Mouse (Mus musculus) myocyte (in vitro differentiated cells): ENCODE measurements at regions not wholly inside any gene's neighbourhood (a gene's known extent, or its start where the extent isn't known, plus 50 kb on each side); places are given as distances from the start of the nearest gene placed in this dataset.

ENCODE experiments used
- CEBPB ChIP-seq: IDR thresholded peaks from 2 replicates; pipeline ENCODE4 v1.6.1; 2011; ENCODE audit warnings: mild to moderate bottlenecking, moderate library complexity; ENCODE audit not compliant: poor library complexity, insufficient read depth, severe bottlenecking
- E2F4 ChIP-seq: IDR thresholded peaks from one replicate; pipeline ENCODE4 v1.6.1; 2011; ENCODE audit warnings: mild to moderate bottlenecking, control low read depth, moderate library complexity; ENCODE audit not compliant: insufficient read depth
- MAX ChIP-seq: IDR thresholded peaks from one replicate; pipeline ENCODE4 v1.6.1; 2011; ENCODE audit warnings: low read depth, mild to moderate bottlenecking, control low read depth
- MYOD1 ChIP-seq, 3 experiments: IDR thresholded peaks; one replicate each; pipeline ENCODE4 v1.6.1; 2011; ENCODE audit warnings: control low read depth in 2 of 3, low read depth in 2 of 3, mild to moderate bottlenecking in 2 of 3, moderate library complexity in 1 of 3; ENCODE audit not compliant: insufficient read length in 2 of 3, control insufficient read depth in 1 of 3
- MYOG ChIP-seq, 3 experiments: IDR thresholded peaks; one replicate each; pipeline ENCODE4 v1.6.1; 2011; ENCODE audit warnings: control low read depth in 2 of 3, low read depth in 2 of 3, mild to moderate bottlenecking in 2 of 3; ENCODE audit not compliant: insufficient read length in 2 of 3, control insufficient read depth in 1 of 3, insufficient read depth in 1 of 3
- POLR2A ChIP-seq: IDR thresholded peaks from one replicate; pipeline ENCODE4 v1.6.1; 2011; ENCODE audit warnings: low read depth, mild to moderate bottlenecking, control low read depth, moderate library complexity; ENCODE audit not compliant: insufficient read length
- POLR2AphosphoS2 ChIP-seq: IDR thresholded peaks from one replicate; pipeline ENCODE4 v1.6.1; 2011; ENCODE audit warnings: low read depth, control low read depth; ENCODE audit not compliant: insufficient read length
- REST ChIP-seq: IDR thresholded peaks from one replicate; pipeline ENCODE4 v1.6.1; 2011; ENCODE audit warnings: mild to moderate bottlenecking, control low read depth, moderate library complexity; ENCODE audit not compliant: insufficient read depth, insufficient read length
- SRF ChIP-seq: IDR thresholded peaks from one replicate; pipeline ENCODE4 v1.6.1; 2011; ENCODE audit warnings: low read depth; ENCODE audit not compliant: control insufficient read depth, insufficient read length
- TCF12 ChIP-seq: IDR thresholded peaks from one replicate; pipeline ENCODE4 v1.6.1; 2011; ENCODE audit warnings: mild to moderate bottlenecking, control low read depth; ENCODE audit not compliant: poor library complexity, insufficient read depth, severe bottlenecking
- TCF3 ChIP-seq: IDR thresholded peaks from one replicate; pipeline ENCODE4 v1.6.1; 2011; ENCODE audit warnings: low read depth, control low read depth; ENCODE audit not compliant: insufficient read length
- USF1 ChIP-seq: IDR thresholded peaks from one replicate; pipeline ENCODE4 v1.6.1; 2011; ENCODE audit warnings: low read depth, mild to moderate bottlenecking, control low read depth, moderate library complexity

GRCm38 (mm10) chr2:95715355-95715754 is 602.6 kb upstream of the Lrrc4c start:
- TF ChIP-seq POLR2A (no peak), USF1 (no peak), CEBPB (no peak), MAX (no peak), POLR2AphosphoS2 (no peak), REST (no peak), TCF12 (no peak), TCF3 (no peak), MYOG (IDR thresholded peaks at IDR 0.05; ENCODE audit: control insufficient read depth in 1 of 3, insufficient read depth in 1 of 3, insufficient read length in 2 of 3, low read depth in 2 of 3) (no peak), SRF (no peak), MYOD1 (IDR thresholded peaks at IDR 0.05; ENCODE audit: control insufficient read depth in 1 of 3, insufficient read length in 2 of 3, low read depth in 2 of 3) (no peak), E2F4 (no peak)
